Mouse (Mus musculus) kidney, postnatal 0 days (tissue): Measurements from ENCODE around the gene Noct. TPM values are rescaled to one million over a fixed set of nuclear protein-coding genes. Genes with fewer than 3 reads are reported as not detected.

ENCODE experiments used
- ATAC-seq: fragments of 200-750 bp; cut with Nextera tagmentation; replicated peaks from 2 replicates; pipeline ENCODE4 v1.8.0; 2017; ENCODE audit warnings: low read depth, moderate number of reproducible peaks, moderate TSS enrichment, moderate library complexity; ENCODE audit not compliant: low FRiP score
- DNase-seq: peaks from one replicate; pipeline ENCODE4 v3.0.0-alpha.2; 2016; ENCODE audit warnings: low spot score
- H3K27ac ChIP-seq: fragments of 300-500 bp; sonication (generic); 2 replicates; pipeline ENCODE4 v1.5.1; 2014; ENCODE audit warnings: mild to moderate bottlenecking
- H3K27me3 ChIP-seq: fragments of 300-500 bp; sonication (generic); 2 replicates; pipeline ENCODE4 v1.6.1; 2014; ENCODE audit warnings: low read length, mixed read lengths; ENCODE audit not compliant: insufficient read depth
- H3K36me3 ChIP-seq: fragments of 300-500 bp; sonication (generic); 2 replicates; pipeline ENCODE4 v1.6.1; 2014; ENCODE audit warnings: low read length, mixed read lengths; ENCODE audit not compliant: insufficient read depth
- H3K4me1 ChIP-seq: fragments of 300-500 bp; sonication (generic); replicated peaks from 2 replicates; pipeline ENCODE4 v1.6.1; 2014; ENCODE audit warnings: antibody characterized with exemption, low read length, mixed read lengths; ENCODE audit not compliant: insufficient read depth
- H3K4me2 ChIP-seq: fragments of 300-500 bp; sonication (generic); 2 replicates; pipeline ENCODE4 v1.6.1; 2014; ENCODE audit warnings: mild to moderate bottlenecking, low read length, moderate library complexity, mixed read lengths
- H3K4me3 ChIP-seq: fragments of 300-500 bp; sonication (generic); replicated peaks from 2 replicates; pipeline ENCODE4 v1.5.1; 2014; ENCODE audit warnings: low read depth, low read length
- H3K9ac ChIP-seq: fragments of 300-500 bp; sonication (generic); 2 replicates; pipeline ENCODE4 v1.6.1; 2014; ENCODE audit warnings: low read depth, low read length
- H3K9me3 ChIP-seq: fragments of 300-500 bp; sonication (generic); replicated peaks from 2 replicates; pipeline ENCODE4 v1.6.1; 2016; ENCODE audit warnings: low read length, inconsistent platforms, mixed read lengths
- CTCF ChIP-seq: IDR thresholded peaks from 2 replicates; pipeline ENCODE4 v1.5.1; 2016; ENCODE audit warnings: antibody characterized with exemption, low read depth, mild to moderate bottlenecking, moderate library complexity
- WGBS: fragments of 180-500 bp; shearing (Covaris S2); extraction: QIAGEN DNeasy Blood & Tissue Kit; methylation state at CpG from one replicate; pipeline ENCODE4 v1.1.7; 2014; 5-methylcytosine and 5-hydroxymethylcytosine counted together
- polyA plus RNA-seq: library from polyadenylated mRNA; unstranded; fragments of >200 nt; fragmentation: Nextera tagmentation; extraction: Ambion mirVana; gene quantifications from 2 replicates; pipeline ENCODE4 v1.2.1, GENCODE M21; 2015

The Noct gene
- polyA plus RNA-seq, 1 experiment from 2014 or later = 7.1 TPM

- no peak overlapping the region for H3K27ac ChIP-seq
- DNase-seq = no peak
- no peak overlapping the region for H3K4me3 ChIP-seq
- no peak overlapping the region for H3K9ac ChIP-seq
- ATAC-seq = no peak
- no peaks in the 10 kb centered on the region for H3K27me3 ChIP-seq
- H3K4me1 ChIP-seq = no peaks in the 10 kb centered on the region
- H3K9me3 ChIP-seq = no peaks in the 10 kb centered on the region
- no peak overlapping the region for H3K4me2 ChIP-seq
- WGBS = 90% methylated on average over 5 of the region's 5 CpGs
- no peaks in the 10 kb centered on the region for H3K36me3 ChIP-seq
- peak; percentile 14; the same call in 1 of the 2 replicates for TF ChIP-seq CTCF
These were observed 19.8 kb upstream of the Noct start for GRCm38 (mm10) chr3:51204441-51204840.

DNA sequence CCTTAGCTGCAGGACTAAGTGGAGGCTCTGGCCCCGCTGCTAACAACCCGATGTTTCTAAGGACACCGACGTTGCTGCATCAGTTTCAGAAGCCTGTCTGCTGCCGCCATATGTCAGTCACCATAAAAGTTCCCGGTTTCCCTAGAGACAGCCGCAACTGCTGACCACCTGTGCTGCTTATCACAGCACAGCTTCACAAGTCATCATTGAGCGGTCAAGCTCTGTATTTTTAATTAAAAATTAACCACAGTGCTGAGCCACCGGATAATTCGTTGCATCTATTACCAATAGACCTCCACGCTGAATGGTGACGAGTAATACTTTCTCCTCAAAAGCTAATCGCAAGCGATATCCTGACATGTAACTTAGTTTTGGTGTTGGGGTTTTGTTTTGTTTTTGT is 19.4 kb upstream of the Noct start:
- 78% methylated on average over 14 of the region's 14 CpGs for WGBS
- Histone ChIP-seq H3K4me1 (no peaks in the 10 kb centered on the region), H3K27me3 (no peaks in the 10 kb centered on the region), H3K9me3 (no peaks in the 10 kb centered on the region), H3K4me3 (no peak overlapping the region), H3K36me3 (no peaks in the 10 kb centered on the region), H3K9ac (no peak overlapping the region), H3K27ac (no peak overlapping the region), H3K4me2 (no peak overlapping the region)
- no peak for TF ChIP-seq CTCF
- no peak for DNase-seq
- no peak for ATAC-seq

DNA sequence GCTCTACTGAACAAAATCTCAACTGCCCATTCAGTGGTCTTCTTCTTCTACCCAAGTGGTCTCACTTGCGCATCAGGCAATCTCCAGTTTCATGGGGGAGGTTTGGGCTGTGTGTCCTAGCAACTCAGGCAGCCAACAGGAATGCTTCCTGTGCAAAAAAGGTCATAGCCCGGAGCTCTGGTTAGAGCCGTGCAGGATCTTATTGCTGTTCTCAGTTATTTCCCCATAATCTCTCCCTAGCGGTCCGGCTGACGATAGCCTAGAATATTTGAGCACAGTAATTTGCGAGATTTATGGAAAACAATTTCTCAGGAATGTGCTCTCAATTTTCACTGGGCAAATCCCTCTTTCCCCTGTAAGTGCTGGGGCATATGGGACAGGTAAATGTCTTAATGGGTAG is 17.7 kb upstream of the Noct start:
- Histone ChIP-seq H3K9ac (no peak overlapping the region), H3K27me3 (no peaks in the 10 kb centered on the region), H3K27ac (no peak overlapping the region), H3K4me3 (no peak overlapping the region), H3K4me2 (no peak overlapping the region), H3K4me1 (no peaks in the 10 kb centered on the region), H3K9me3 (no peaks in the 10 kb centered on the region), H3K36me3 (no peaks in the 10 kb centered on the region)
- DNase-seq (peak; percentile 19), ATAC-seq (no peak)
- no peak for TF ChIP-seq CTCF
- 50% methylated on average over 7 of the region's 7 CpGs for WGBS

- ATAC-seq = no peak
- DNase-seq = no peak
- no peaks in the 10 kb centered on the region for H3K36me3 ChIP-seq
- H3K9ac ChIP-seq = no peak overlapping the region
- no peak for TF ChIP-seq CTCF
- no peak overlapping the region for H3K4me3 ChIP-seq
- H3K9me3 ChIP-seq = no peaks in the 10 kb centered on the region
- no peak overlapping the region for H3K4me2 ChIP-seq
- no peak overlapping the region for H3K27ac ChIP-seq
- H3K4me1 ChIP-seq = no peaks in the 10 kb centered on the region
- 66% methylated on average over 5 of the region's 5 CpGs for WGBS
- no peaks in the 10 kb centered on the region for H3K27me3 ChIP-seq
These were observed 15.6 kb upstream of the Noct start for GRCm38 (mm10) chr3:51208633-51209032.

DNA sequence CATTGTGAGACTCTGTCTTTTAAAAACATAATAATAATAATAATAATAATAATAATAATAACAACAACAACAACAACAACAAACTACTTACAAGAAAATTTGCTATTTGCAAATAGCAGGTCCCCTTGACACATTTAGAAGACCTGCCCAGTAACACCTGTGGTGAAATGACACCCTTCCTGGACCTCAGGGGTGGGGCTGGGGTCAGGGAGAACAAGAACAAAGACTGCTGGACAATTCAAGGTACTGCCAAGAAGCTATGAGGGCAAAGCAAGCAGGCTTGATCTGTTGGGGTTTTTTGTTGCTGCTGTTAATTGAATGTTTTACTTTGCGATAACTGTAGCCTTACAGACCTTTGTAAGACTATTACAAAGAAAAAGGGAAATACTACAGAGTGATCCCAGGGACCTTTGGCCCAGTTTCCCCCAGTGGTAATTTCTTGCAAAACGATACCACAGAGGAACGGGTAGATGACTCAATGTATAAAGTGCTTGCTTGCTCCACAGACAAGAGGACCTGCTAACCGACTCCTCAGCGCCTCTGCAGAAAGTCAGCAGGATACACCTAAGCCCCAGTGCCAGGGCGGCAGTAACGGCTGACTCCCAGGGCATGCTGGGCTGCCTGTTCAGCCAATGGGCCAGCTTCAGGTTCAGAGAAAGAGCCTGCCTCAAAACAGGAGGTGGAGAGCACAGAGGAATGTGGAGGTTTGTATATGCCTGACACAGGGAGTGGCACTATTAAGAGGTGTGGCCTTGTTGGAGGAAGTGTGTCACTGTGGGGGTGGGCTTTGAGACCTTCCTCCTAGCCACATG is 14.5 kb upstream of the Noct start:
- no peak overlapping the region for H3K4me2 ChIP-seq
- no peaks in the 10 kb centered on the region for H3K36me3 ChIP-seq
- no peaks in the 10 kb centered on the region for H3K4me1 ChIP-seq
- no peaks in the 10 kb centered on the region for H3K27me3 ChIP-seq
- H3K27ac ChIP-seq = no peak overlapping the region
- DNase-seq (no peak), ATAC-seq (0 out of 2 replicates have a peak, but pooled peaks have one; percentile 13)
- 83% methylated on average over 7 of the region's 7 CpGs for WGBS
- H3K9ac ChIP-seq = no peak overlapping the region
- H3K4me3 ChIP-seq = no peak overlapping the region
- H3K9me3 ChIP-seq = no peaks in the 10 kb centered on the region
- no peak for TF ChIP-seq CTCF

DNA sequence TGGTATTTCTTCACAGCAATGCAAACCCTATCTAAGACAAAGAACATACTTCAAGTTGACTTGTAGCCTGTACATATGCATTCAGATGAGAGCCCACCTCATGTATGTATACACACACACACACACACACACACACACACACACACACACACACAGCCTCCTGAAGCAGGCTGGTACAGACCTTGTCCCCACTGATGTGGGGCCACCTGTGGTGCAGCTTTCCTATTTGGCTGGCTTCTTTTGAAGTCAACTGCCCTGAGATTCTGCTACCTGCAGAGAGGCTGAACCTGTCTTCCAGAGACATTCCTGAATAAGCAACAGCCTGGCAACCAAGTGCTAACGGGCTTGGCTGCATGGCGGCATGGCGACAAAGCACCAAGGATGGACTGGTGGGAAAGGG is 13.8 kb upstream of the Noct start:
- Histone ChIP-seq H3K9me3 (no peaks in the 10 kb centered on the region), H3K9ac (no peak overlapping the region), H3K4me1 (no peaks in the 10 kb centered on the region), H3K36me3 (no peaks in the 10 kb centered on the region), H3K27me3 (no peaks in the 10 kb centered on the region), H3K4me2 (no peak overlapping the region), H3K4me3 (no peak overlapping the region), H3K27ac (no peak overlapping the region)
- no peak for DNase-seq
- TF ChIP-seq CTCF = no peak
- WGBS = 98% methylated on average over 3 of the region's 3 CpGs
- no peak for ATAC-seq
